Mouse (Mus musculus): ENCODE results near the gene Hoxd13.

GRCm38 (mm10) chr2:74695813-74696430, 27.8 kb downstream of the Hoxd13 start:
- no peak for TF ChIP-seq POLR2A (IDR thresholded peaks at IDR 0.05; ENCODE audit: insufficient read depth, low read depth, low read length)
- TF ChIP-seq EP300 (IDR thresholded peaks at IDR 0.05; ENCODE audit: insufficient read depth, low read depth, low read length) = no peak

Measured in heart, adult 2 months (tissue).